Mouse (Mus musculus) lung, embryonic 14.5 days (tissue): ENCODE results near the gene D430041D05Rik. TPM values are rescaled to one million over a fixed set of nuclear protein-coding genes. Genes with fewer than 3 reads are reported as not detected.
A peak's percentile ranks its signal among the peaks of the same experiment; 100 is the strongest.

ENCODE experiments used
- ATAC-seq: fragments of 200-750 bp; cut with Nextera tagmentation; 2 replicates; pipeline ENCODE4 v1.8.0; 2017; ENCODE audit warnings: mild to moderate bottlenecking, moderate TSS enrichment, moderate library complexity; ENCODE audit not compliant: insufficient read depth
- DNase-seq: peaks from one replicate; pipeline ENCODE4 v3.0.0-alpha.2; 2015
- H3K27ac ChIP-seq: fragments of 300-500 bp; sonication (generic); 2 replicates; pipeline ENCODE4 v1.5.1; 2014; ENCODE audit warnings: low read depth, mild to moderate bottlenecking, moderate library complexity
- H3K27me3 ChIP-seq: fragments of 300-500 bp; sonication (generic); 2 replicates; pipeline ENCODE4 v1.6.1; 2014; ENCODE audit warnings: low read length, control low read depth; ENCODE audit not compliant: insufficient read depth
- H3K36me3 ChIP-seq: fragments of 300-500 bp; sonication (generic); 2 replicates; pipeline ENCODE4 v1.6.1; 2014; ENCODE audit warnings: control low read depth; ENCODE audit not compliant: insufficient read depth
- H3K4me1 ChIP-seq: fragments of 300-500 bp; sonication (generic); 2 replicates; pipeline ENCODE4 v1.6.1; 2014; ENCODE audit warnings: antibody characterized with exemption, control low read depth; ENCODE audit not compliant: insufficient read depth
- H3K4me2 ChIP-seq: fragments of 300-500 bp; sonication (generic); 2 replicates; pipeline ENCODE4 v1.6.1; 2014; ENCODE audit warnings: mild to moderate bottlenecking
- H3K4me3 ChIP-seq: fragments of 300-500 bp; sonication (generic); 2 replicates; pipeline ENCODE4 v1.5.1; 2014; ENCODE audit warnings: low read depth, low read length
- H3K9ac ChIP-seq: fragments of 300-500 bp; sonication (generic); 2 replicates; pipeline ENCODE4 v1.6.1; 2014
- H3K9me3 ChIP-seq: fragments of 300-500 bp; sonication (generic); 2 replicates; pipeline ENCODE4 v1.6.1; 2016; ENCODE audit warnings: low read depth, low read length, control low read depth
- CTCF ChIP-seq: IDR thresholded peaks from 2 replicates; pipeline ENCODE4 v1.5.1; 2016; ENCODE audit warnings: antibody characterized with exemption, low read depth
- WGBS: fragments of 180-500 bp; shearing (Covaris S2); extraction: QIAGEN DNeasy Blood & Tissue Kit; methylation state at CpG from one replicate; pipeline ENCODE4 v1.1.7; 2014; 5-methylcytosine and 5-hydroxymethylcytosine counted together
- polyA plus RNA-seq: library from polyadenylated mRNA; unstranded; fragments of >200 nt; fragmentation: Nextera tagmentation; extraction: Ambion mirVana; gene quantifications from 2 replicates; pipeline ENCODE4 v1.2.1, GENCODE M21; 2014

D430041D05Rik gene
- polyA plus RNA-seq, 1 experiment from 2014 or later, result 1.3 TPM

DNA sequence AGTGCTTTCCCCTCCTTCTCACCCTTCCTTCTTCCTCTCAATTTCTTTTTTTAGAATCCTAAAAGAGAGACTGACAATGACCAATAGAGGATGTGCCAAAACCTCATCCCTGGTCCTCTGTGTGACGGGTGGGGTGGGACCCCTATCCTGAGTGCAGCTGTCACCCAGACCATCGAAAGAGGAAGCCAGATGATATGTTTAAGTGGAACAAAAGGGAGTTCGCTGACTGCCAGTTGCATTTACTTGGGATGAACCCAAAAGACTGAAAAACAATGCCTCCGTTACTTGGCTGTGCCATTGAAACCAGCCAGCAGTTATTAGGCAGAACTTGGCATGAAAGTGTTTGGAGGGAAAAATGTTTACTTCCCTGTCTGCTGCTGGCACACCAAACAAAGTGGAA lies 159.2 kb downstream of the D430041D05Rik start:
- TF ChIP-seq CTCF, result no peak
- Histone ChIP-seq H3K27me3 (no peaks in the 10 kb centered on the region), H3K9ac (no peak overlapping the region), H3K9me3 (no peaks in the 10 kb centered on the region), H3K27ac (no peak overlapping the region), H3K4me3 (no peak overlapping the region), H3K36me3 (no peaks in the 10 kb centered on the region), H3K4me2 (no peak overlapping the region), H3K4me1 (no peaks in the 10 kb centered on the region)
- 48% methylated on average over 4 of the region's 4 CpGs for WGBS
- peak; percentile 44 for DNase-seq
- no peak for ATAC-seq

GRCm38 (mm10) chr2:104249856-104250255 lies 161.0 kb downstream of the D430041D05Rik start:
- no peaks in the 10 kb centered on the region for H3K4me1 ChIP-seq
- WGBS, result 60% methylated on average over 2 of the region's 2 CpGs
- no peak for DNase-seq
- no peak overlapping the region for H3K9ac ChIP-seq
- H3K4me3 ChIP-seq, result no peak overlapping the region
- no peak overlapping the region for H3K27ac ChIP-seq
- H3K9me3 ChIP-seq, result no peaks in the 10 kb centered on the region
- no peaks in the 10 kb centered on the region for H3K27me3 ChIP-seq
- ATAC-seq, result no peak
- H3K36me3 ChIP-seq, result no peaks in the 10 kb centered on the region
- TF ChIP-seq CTCF, result no peak
- H3K4me2 ChIP-seq, result no peak overlapping the region

GRCm38 (mm10) chr2:104246851-104247250 lies 164.0 kb downstream of the D430041D05Rik start:
- no peaks in the 10 kb centered on the region for H3K27me3 ChIP-seq
- no peak overlapping the region for H3K4me2 ChIP-seq
- TF ChIP-seq CTCF, result no peak
- H3K4me1 ChIP-seq, result no peaks in the 10 kb centered on the region
- ATAC-seq, result no peak
- no peak overlapping the region for H3K4me3 ChIP-seq
- no peak for DNase-seq
- H3K9ac ChIP-seq, result no peak overlapping the region
- H3K27ac ChIP-seq, result no peak overlapping the region
- H3K36me3 ChIP-seq, result no peaks in the 10 kb centered on the region
- H3K9me3 ChIP-seq, result no peaks in the 10 kb centered on the region
- WGBS, result 84% methylated on average over 4 of the region's 4 CpGs

DNA sequence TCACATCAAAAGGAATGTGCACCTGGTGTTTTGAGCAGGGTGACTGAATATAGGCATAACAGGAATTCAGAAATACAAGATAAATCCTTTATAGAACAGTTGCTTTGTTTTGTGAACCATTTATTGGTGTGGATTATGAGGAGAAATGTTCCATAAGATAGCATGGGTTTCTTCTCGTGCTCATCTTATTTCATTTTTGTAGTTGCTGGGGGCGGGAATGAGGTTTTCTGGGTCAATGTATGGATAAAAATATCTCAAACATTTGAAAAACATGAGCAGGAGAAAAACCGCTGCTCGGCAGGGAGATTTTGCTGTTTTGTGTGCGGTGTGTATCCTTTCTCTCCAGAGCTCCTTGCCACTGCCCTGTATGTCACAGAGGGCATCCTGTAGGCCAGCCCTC lies 168.8 kb downstream of the D430041D05Rik start:
- H3K4me1 ChIP-seq, result no peaks in the 10 kb centered on the region
- TF ChIP-seq CTCF, result no peak
- no peak overlapping the region for H3K4me3 ChIP-seq
- H3K27ac ChIP-seq, result no peak overlapping the region
- no peaks in the 10 kb centered on the region for H3K27me3 ChIP-seq
- H3K9ac ChIP-seq, result no peak overlapping the region
- H3K9me3 ChIP-seq, result no peaks in the 10 kb centered on the region
- no peak for DNase-seq
- H3K4me2 ChIP-seq, result no peak overlapping the region
- no peaks in the 10 kb centered on the region for H3K36me3 ChIP-seq
- ATAC-seq, result no peak
- 85% methylated on average over 5 of the region's 5 CpGs for WGBS

- Histone ChIP-seq H3K27me3 (no peaks in the 10 kb centered on the region), H3K4me3 (no peak overlapping the region), H3K9me3 (no peaks in the 10 kb centered on the region), H3K4me1 (no peaks in the 10 kb centered on the region), H3K9ac (no peak overlapping the region), H3K27ac (no peak overlapping the region), H3K36me3 (no peaks in the 10 kb centered on the region), H3K4me2 (no peak overlapping the region)
- no peak for TF ChIP-seq CTCF
- 56% methylated on average over 4 of the region's 4 CpGs for WGBS
- ATAC-seq, result no peak
- DNase-seq, result no peak
These were observed 173.7 kb downstream of the D430041D05Rik start for GRCm38 (mm10) chr2:104237141-104237540.

- H3K4me3 ChIP-seq, result no peak overlapping the region
- no peak overlapping the region for H3K9ac ChIP-seq
- no peaks in the 10 kb centered on the region for H3K36me3 ChIP-seq
- DNase-seq, result peak; percentile 47
- H3K27me3 ChIP-seq, result no peaks in the 10 kb centered on the region
- no peak overlapping the region for H3K4me2 ChIP-seq
- ATAC-seq, result peak; percentile 47; the same call in 1 of the 2 replicates
- no peak overlapping the region for H3K27ac ChIP-seq
- WGBS, result 44% methylated on average over 2 of the region's 2 CpGs
- TF ChIP-seq CTCF, result no peak
- no peaks in the 10 kb centered on the region for H3K4me1 ChIP-seq
- H3K9me3 ChIP-seq, result no peaks in the 10 kb centered on the region
These were observed 180.4 kb downstream of the D430041D05Rik start for GRCm38 (mm10) chr2:104230444-104230843.

DNA sequence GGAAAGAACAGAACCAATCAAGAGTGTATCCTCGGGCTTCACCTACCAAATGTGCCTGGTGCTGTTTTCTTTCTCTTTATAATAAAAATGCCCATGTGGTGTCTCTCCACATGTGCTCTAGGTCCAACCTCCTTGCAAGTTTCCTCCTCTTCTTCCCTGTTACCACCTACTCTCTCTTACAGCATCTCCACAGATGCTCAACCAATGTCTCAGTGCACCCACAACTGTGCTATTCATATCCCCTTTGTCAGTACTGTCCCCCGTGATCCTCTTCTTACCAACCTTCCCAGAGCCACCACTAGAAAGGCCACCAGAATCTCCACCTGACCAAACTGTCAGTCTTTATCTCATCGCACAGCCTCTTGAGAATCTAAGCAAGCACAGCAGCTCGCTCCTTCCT lies 184.8 kb downstream of the D430041D05Rik start:
- Histone ChIP-seq H3K9me3 (no peaks in the 10 kb centered on the region), H3K4me1 (no peaks in the 10 kb centered on the region), H3K27me3 (no peaks in the 10 kb centered on the region), H3K27ac (no peak overlapping the region), H3K9ac (no peak overlapping the region), H3K36me3 (no peaks in the 10 kb centered on the region), H3K4me3 (no peak overlapping the region), H3K4me2 (no peak overlapping the region)
- no peak for ATAC-seq
- no peak for DNase-seq
- WGBS, result 80% methylated on average over 4 of the region's 4 CpGs
- TF ChIP-seq CTCF, result no peak

- Histone ChIP-seq H3K9ac (no peak overlapping the region), H3K9me3 (no peaks in the 10 kb centered on the region), H3K4me3 (no peak overlapping the region), H3K27me3 (no peaks in the 10 kb centered on the region), H3K27ac (no peak overlapping the region), H3K36me3 (no peaks in the 10 kb centered on the region), H3K4me1 (peaks cover 3% of the 10 kb centered on the region), H3K4me2 (no peak overlapping the region)
- TF ChIP-seq CTCF, result no peak; the same call in 1 of the 2 replicates
- DNase-seq, result peak; percentile 85
- WGBS, result 39% methylated on average over 14 of the region's 14 CpGs
- peak; percentile 82 for ATAC-seq
These were observed 191.0 kb downstream of the D430041D05Rik start for GRCm38 (mm10) chr2:104219733-104220391.
